Mouse (Mus musculus): ENCODE results near the gene Wdr18. TPM values are rescaled to one million over a fixed set of nuclear protein-coding genes. Genes with fewer than 3 reads are reported as not detected.

Wdr18 gene
- polyA plus RNA-seq, 1 experiment from 2014 or later = 101 TPM

- peaks cover 14% of the 10 kb centered on the region for H3K27me3 ChIP-seq (ENCODE audit: insufficient read depth, low read length)
- ATAC-seq (ENCODE audit: low FRiP score, low TSS enrichment) = no peak
- no peak overlapping the region for H3K4me3 ChIP-seq (ENCODE audit: low read length)
- no peaks in the 10 kb centered on the region for H3K36me3 ChIP-seq (ENCODE audit: insufficient read depth, low read length)
- no peak overlapping the region for H3K27ac ChIP-seq (ENCODE audit: low read length)
- 55% methylated on average over 9 of the region's 9 CpGs for WGBS
- H3K9ac ChIP-seq (replicated peaks; ENCODE audit: low read length) = peak overlapping the region; percentile 36; the same call in 1 of the 2 replicates
- H3K4me1 ChIP-seq (ENCODE audit: insufficient read depth, low read length) = peaks cover 12% of the 10 kb centered on the region; the same call in 1 of the 2 replicates
- no peak overlapping the region for H3K4me2 ChIP-seq (replicated peaks; ENCODE audit: low read depth, low read length)
- H3K9me3 ChIP-seq (ENCODE audit: low read length) = no peaks in the 10 kb centered on the region
Measured at GRCm38 (mm10) chr10:80003374-80004232, 43.7 kb downstream of the Wdr18 start.

- Histone ChIP-seq H3K27ac (ENCODE audit: low read length) (no peak overlapping the region), H3K9me3 (ENCODE audit: low read length) (no peaks in the 10 kb centered on the region), H3K27me3 (ENCODE audit: insufficient read depth, low read length) (peaks cover 14% of the 10 kb centered on the region), H3K9ac (replicated peaks; ENCODE audit: low read length) (no peak overlapping the region), H3K4me2 (replicated peaks; ENCODE audit: low read depth, low read length) (no peak overlapping the region), H3K36me3 (ENCODE audit: insufficient read depth, low read length) (no peaks in the 10 kb centered on the region), H3K4me1 (ENCODE audit: insufficient read depth, low read length) (peaks cover 12% of the 10 kb centered on the region; the same call in 1 of the 2 replicates), H3K4me3 (ENCODE audit: low read length) (no peak overlapping the region)
- 88% methylated on average over 8 of the region's 8 CpGs for WGBS
- no peak for ATAC-seq (ENCODE audit: low FRiP score, low TSS enrichment)
Measured at GRCm38 (mm10) chr10:80004233-80004705, 44.3 kb downstream of the Wdr18 start.

GRCm38 (mm10) chr10:80011740-80012139 lies 51.8 kb downstream of the Wdr18 start:
- Histone ChIP-seq H3K9me3 (ENCODE audit: low read length) (peaks cover 11% of the 10 kb centered on the region; the same call in 1 of the 2 replicates), H3K27ac (ENCODE audit: low read length) (no peak overlapping the region), H3K9ac (replicated peaks; ENCODE audit: low read length) (no peak overlapping the region), H3K4me1 (ENCODE audit: insufficient read depth, low read length) (peaks cover 3% of the 10 kb centered on the region; the same call in 1 of the 2 replicates), H3K27me3 (ENCODE audit: insufficient read depth, low read length) (peaks cover 33% of the 10 kb centered on the region), H3K4me2 (replicated peaks; ENCODE audit: low read depth, low read length) (no peak overlapping the region), H3K4me3 (ENCODE audit: low read length) (no peak overlapping the region), H3K36me3 (ENCODE audit: insufficient read depth, low read length) (peaks cover 11% of the 10 kb centered on the region; the same call in 1 of the 2 replicates)
- WGBS = 88% methylated on average over 6 of the region's 6 CpGs
- no peak for ATAC-seq (ENCODE audit: low FRiP score, low TSS enrichment)

- Histone ChIP-seq H3K27ac (ENCODE audit: low read length) (no peak overlapping the region), H3K4me1 (ENCODE audit: insufficient read depth, low read length) (peaks cover 5% of the 10 kb centered on the region), H3K27me3 (ENCODE audit: insufficient read depth, low read length) (peaks cover 33% of the 10 kb centered on the region), H3K9ac (replicated peaks; ENCODE audit: low read length) (no peak overlapping the region), H3K9me3 (ENCODE audit: low read length) (peaks cover 11% of the 10 kb centered on the region; the same call in 1 of the 2 replicates), H3K4me3 (ENCODE audit: low read length) (no peak overlapping the region), H3K4me2 (replicated peaks; ENCODE audit: low read depth, low read length) (no peak overlapping the region), H3K36me3 (ENCODE audit: insufficient read depth, low read length) (peaks cover 11% of the 10 kb centered on the region; the same call in 1 of the 2 replicates)
- ATAC-seq (ENCODE audit: low FRiP score, low TSS enrichment) = no peak
- 35% methylated on average over 25 of the region's 25 CpGs for WGBS
Measured at GRCm38 (mm10) chr10:80013609-80014008, 53.7 kb downstream of the Wdr18 start.

- whole genome bisulfite sequencing = 23% methylated on average over 28 of the region's 28 CpGs
- Histone ChIP-seq H3K4me2 (replicated peaks; ENCODE audit: low read depth, low read length) (no peak overlapping the region), H3K9me3 (ENCODE audit: low read length) (peaks cover 11% of the 10 kb centered on the region; the same call in 1 of the 2 replicates), H3K27me3 (ENCODE audit: insufficient read depth, low read length) (peaks cover 33% of the 10 kb centered on the region), H3K4me1 (ENCODE audit: insufficient read depth, low read length) (peaks cover 15% of the 10 kb centered on the region), H3K4me3 (ENCODE audit: low read length) (no peak overlapping the region), H3K27ac (ENCODE audit: low read length) (no peak overlapping the region), H3K36me3 (ENCODE audit: insufficient read depth, low read length) (peaks cover 10% of the 10 kb centered on the region; the same call in 1 of the 2 replicates), H3K9ac (replicated peaks; ENCODE audit: low read length) (no peak overlapping the region)
- no peak for ATAC-seq (ENCODE audit: low FRiP score, low TSS enrichment)
Measured at GRCm38 (mm10) chr10:80014484-80015290, 54.7 kb downstream of the Wdr18 start.

- Histone ChIP-seq H3K27ac (ENCODE audit: low read length) (no peak overlapping the region), H3K36me3 (ENCODE audit: insufficient read depth, low read length) (peaks cover 6% of the 10 kb centered on the region; the same call in 1 of the 2 replicates), H3K9me3 (ENCODE audit: low read length) (peaks cover 7% of the 10 kb centered on the region; the same call in 1 of the 2 replicates), H3K27me3 (ENCODE audit: insufficient read depth, low read length) (peaks cover 33% of the 10 kb centered on the region), H3K4me3 (ENCODE audit: low read length) (no peak overlapping the region), H3K4me2 (replicated peaks; ENCODE audit: low read depth, low read length) (no peak overlapping the region), H3K9ac (replicated peaks; ENCODE audit: low read length) (no peak overlapping the region), H3K4me1 (ENCODE audit: insufficient read depth, low read length) (peaks cover 19% of the 10 kb centered on the region)
- ATAC-seq (ENCODE audit: low FRiP score, low TSS enrichment) = no peak
- WGBS = 72% methylated on average over 10 of the region's 10 CpGs
Measured at GRCm38 (mm10) chr10:80015583-80015982, 55.6 kb downstream of the Wdr18 start.

GRCm38 (mm10) chr10:80016511-80016910 lies 56.6 kb downstream of the Wdr18 start, which contains the start of gene Arhgap45:
Arhgap45 (plus strand) TSS chr10:80016653.
- Histone ChIP-seq H3K27ac (ENCODE audit: low read length) (no peak within 1 kb of the TSS), H3K4me1 (ENCODE audit: insufficient read depth, low read length) (peaks cover 19% of the 10 kb centered on the region), H3K9me3 (ENCODE audit: low read length) (no peaks in the 10 kb centered on the region), H3K9ac (replicated peaks; ENCODE audit: low read length) (no peak within 1 kb of the TSS), H3K36me3 (ENCODE audit: insufficient read depth, low read length) (no peaks in the 10 kb centered on the region), H3K4me3 (ENCODE audit: low read length) (no peak within 1 kb of the TSS), H3K4me2 (replicated peaks; ENCODE audit: low read depth, low read length) (no peak within 1 kb of the TSS), H3K27me3 (ENCODE audit: insufficient read depth, low read length) (peaks cover 33% of the 10 kb centered on the region)
- 69% methylated on average over 11 of the region's 11 CpGs for WGBS
- no peak for ATAC-seq (ENCODE audit: low FRiP score, low TSS enrichment)

GRCm38 (mm10) chr10:80016931-80017330 lies 57.0 kb downstream of the Wdr18 start:
- Histone ChIP-seq H3K36me3 (ENCODE audit: insufficient read depth, low read length) (no peaks in the 10 kb centered on the region), H3K27ac (ENCODE audit: low read length) (no peak overlapping the region), H3K4me1 (ENCODE audit: insufficient read depth, low read length) (peaks cover 19% of the 10 kb centered on the region), H3K4me2 (replicated peaks; ENCODE audit: low read depth, low read length) (no peak overlapping the region), H3K4me3 (ENCODE audit: low read length) (no peak overlapping the region), H3K9me3 (ENCODE audit: low read length) (no peaks in the 10 kb centered on the region), H3K9ac (replicated peaks; ENCODE audit: low read length) (no peak overlapping the region), H3K27me3 (ENCODE audit: insufficient read depth, low read length) (peaks cover 33% of the 10 kb centered on the region)
- WGBS = 89% methylated on average over 10 of the region's 10 CpGs
- no peak for ATAC-seq (ENCODE audit: low FRiP score, low TSS enrichment)

GRCm38 (mm10) chr10:80017361-80017760 lies 57.4 kb downstream of the Wdr18 start:
- Histone ChIP-seq H3K4me1 (ENCODE audit: insufficient read depth, low read length) (peaks cover 19% of the 10 kb centered on the region), H3K36me3 (ENCODE audit: insufficient read depth, low read length) (no peaks in the 10 kb centered on the region), H3K4me3 (ENCODE audit: low read length) (no peak overlapping the region), H3K9ac (replicated peaks; ENCODE audit: low read length) (no peak overlapping the region), H3K4me2 (replicated peaks; ENCODE audit: low read depth, low read length) (no peak overlapping the region), H3K27me3 (ENCODE audit: insufficient read depth, low read length) (peaks cover 33% of the 10 kb centered on the region), H3K27ac (ENCODE audit: low read length) (no peak overlapping the region), H3K9me3 (ENCODE audit: low read length) (no peaks in the 10 kb centered on the region)
- no peak for ATAC-seq (ENCODE audit: low FRiP score, low TSS enrichment)
- WGBS = 64% methylated on average over 3 of the region's 3 CpGs
